Mouse (Mus musculus) midbrain, embryonic 12.5 days (tissue): ENCODE measurements around the gene Lyzl4. TPM values are rescaled to one million over a fixed set of nuclear protein-coding genes. Genes with fewer than 3 reads are reported as not detected.
A peak's percentile ranks its signal among the peaks of the same experiment; 100 is the strongest.

Experiments
- ATAC-seq: fragments of 200-750 bp; cut with Nextera tagmentation; 2 replicates; pipeline ENCODE4 v1.8.0; 2017; ENCODE audit warnings: low read depth, moderate TSS enrichment, moderate library complexity; ENCODE audit not compliant: low FRiP score
- H3K27ac ChIP-seq: fragments of 300-500 bp; sonication (generic); replicated peaks from 2 replicates; pipeline ENCODE4 v1.5.1; 2016; ENCODE audit warnings: mild to moderate bottlenecking
- H3K27me3 ChIP-seq: fragments of 300-500 bp; sonication (generic); 2 replicates; pipeline ENCODE4 v1.6.1; 2016; ENCODE audit warnings: mild to moderate bottlenecking
- H3K36me3 ChIP-seq: fragments of 300-500 bp; sonication (generic); 2 replicates; pipeline ENCODE4 v1.6.1; 2016
- H3K4me1 ChIP-seq: fragments of 300-500 bp; sonication (generic); 2 replicates; pipeline ENCODE4 v1.6.1; 2016
- H3K4me2 ChIP-seq: fragments of 300-500 bp; sonication (generic); replicated peaks from 2 replicates; pipeline ENCODE4 v1.6.1; 2016; ENCODE audit warnings: mild to moderate bottlenecking, moderate library complexity
- H3K4me3 ChIP-seq: fragments of 300-500 bp; sonication (generic); 2 replicates; pipeline ENCODE4 v1.5.1; 2016; ENCODE audit warnings: mild to moderate bottlenecking
- H3K9ac ChIP-seq: fragments of 300-500 bp; sonication (generic); replicated peaks from 2 replicates; pipeline ENCODE4 v1.6.1; 2016; ENCODE audit warnings: mild to moderate bottlenecking, moderate library complexity
- H3K9me3 ChIP-seq: fragments of 300-500 bp; sonication (generic); 2 replicates; pipeline ENCODE4 v1.6.1; 2016; ENCODE audit warnings: mild to moderate bottlenecking
- WGBS: fragments of 180-500 bp; shearing (Covaris S2); methylation state at CpG from one replicate; pipeline ENCODE4 v1.1.7; 2016; 5-methylcytosine and 5-hydroxymethylcytosine counted together
- polyA plus RNA-seq: library from polyadenylated mRNA; unstranded; fragments of >200 nt; fragmentation: Nextera tagmentation; extraction: Ambion mirVana; gene quantifications from 2 replicates; pipeline ENCODE4 v1.2.1, GENCODE M21; 2016

The Lyzl4 gene
- polyA plus RNA-seq, 1 experiment from 2014 or later = not detected

GRCm38 (mm10) chr9:121623235-121623634, 18.7 kb downstream of the Lyzl4 start:
- ATAC-seq = no peak
- H3K27me3 ChIP-seq = no peaks in the 10 kb centered on the region
- WGBS = 80% methylated on average over 4 of the region's 4 CpGs
- H3K9me3 ChIP-seq = no peaks in the 10 kb centered on the region
- no peak overlapping the region for H3K9ac ChIP-seq
- H3K27ac ChIP-seq = no peak overlapping the region
- H3K4me2 ChIP-seq = no peak overlapping the region
- H3K4me3 ChIP-seq = no peak overlapping the region
- no peaks in the 10 kb centered on the region for H3K4me1 ChIP-seq
- no peaks in the 10 kb centered on the region for H3K36me3 ChIP-seq

GRCm38 (mm10) chr9:121619441-121619840, 22.5 kb downstream of the Lyzl4 start:
- WGBS = 50% methylated on average over 7 of the region's 7 CpGs
- H3K9ac ChIP-seq = no peak overlapping the region

DNA sequence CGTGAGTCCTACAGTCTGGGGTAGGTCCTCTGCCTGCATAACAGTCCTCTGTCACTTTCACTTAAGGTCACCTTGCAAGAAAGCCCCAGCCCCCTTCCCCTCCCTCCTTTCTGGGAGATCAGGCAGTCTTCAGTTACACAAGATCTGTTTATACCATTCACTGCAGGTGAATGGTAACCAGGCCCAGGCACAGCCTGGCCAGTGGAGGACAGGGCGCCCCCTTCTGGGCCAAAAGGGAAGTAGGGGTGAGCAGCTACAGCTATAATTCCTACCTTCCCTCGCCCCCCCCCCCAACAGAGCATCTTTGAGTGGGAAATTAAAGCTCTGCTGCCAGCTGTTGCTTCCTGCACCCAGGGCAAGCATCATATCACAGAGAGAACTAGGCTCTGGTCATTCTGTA, 25.4 kb downstream of the Lyzl4 start:
- Histone ChIP-seq H3K4me1 (no peaks in the 10 kb centered on the region), H3K36me3 (no peaks in the 10 kb centered on the region), H3K4me2 (no peak overlapping the region), H3K27ac (no peak overlapping the region), H3K9me3 (no peaks in the 10 kb centered on the region), H3K4me3 (no peak overlapping the region), H3K27me3 (peaks cover 4% of the 10 kb centered on the region; the same call in 1 of the 2 replicates), H3K9ac (no peak overlapping the region)
- no peak for ATAC-seq
- 59% methylated on average over 3 of the region's 3 CpGs for WGBS

More at GRCm38 (mm10) chr9:121619441-121619840, 22.5 kb downstream of the Lyzl4 start:
- no peak overlapping the region for H3K27ac ChIP-seq
- H3K9me3 ChIP-seq = no peaks in the 10 kb centered on the region
- H3K4me1 ChIP-seq = no peaks in the 10 kb centered on the region
- H3K27me3 ChIP-seq = 0 out of 2 replicates have a peak, but pooled peaks cover 2% of the 10 kb centered on the region
- H3K36me3 ChIP-seq = no peaks in the 10 kb centered on the region
- no peak overlapping the region for H3K4me3 ChIP-seq
- ATAC-seq = no peak
- H3K4me2 ChIP-seq = no peak overlapping the region

- H3K4me2 ChIP-seq = no peak overlapping the region
- ATAC-seq = no peak
- no peaks in the 10 kb centered on the region for H3K36me3 ChIP-seq
- no peak overlapping the region for H3K4me3 ChIP-seq
- no peaks in the 10 kb centered on the region for H3K9me3 ChIP-seq
- H3K27ac ChIP-seq = no peak overlapping the region
- peaks cover 4% of the 10 kb centered on the region; the same call in 1 of the 2 replicates for H3K27me3 ChIP-seq
- no peak overlapping the region for H3K9ac ChIP-seq
- H3K4me1 ChIP-seq = no peaks in the 10 kb centered on the region
These were observed 27.6 kb downstream of the Lyzl4 start for GRCm38 (mm10) chr9:121614241-121614757.

DNA sequence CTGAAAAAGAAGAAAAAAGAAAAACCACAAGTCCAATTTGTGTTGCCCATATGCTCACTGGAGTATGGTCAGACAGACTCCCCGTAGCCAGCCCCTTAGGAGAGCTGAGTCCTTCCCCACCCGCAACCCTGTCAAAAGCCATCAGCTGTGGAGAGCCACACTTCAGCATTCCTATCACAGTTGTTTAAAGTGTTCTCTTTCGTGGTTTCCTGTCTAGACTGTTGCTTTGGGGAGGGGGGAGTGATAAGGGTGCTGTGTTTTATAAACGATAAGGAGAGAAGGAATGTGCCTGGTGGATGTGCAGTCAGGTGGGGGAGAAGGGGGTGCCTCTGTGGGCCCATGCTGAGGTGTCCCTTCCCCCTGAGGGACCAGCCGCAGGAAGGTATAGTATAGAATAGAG, 28.7 kb downstream of the Lyzl4 start:
- H3K27ac ChIP-seq = no peak overlapping the region
- H3K9me3 ChIP-seq = no peaks in the 10 kb centered on the region
- H3K4me1 ChIP-seq = no peaks in the 10 kb centered on the region
- ATAC-seq = no peak
- 79% methylated on average over 4 of the region's 5 CpGs for WGBS
- no peak overlapping the region for H3K4me3 ChIP-seq
- peaks cover 4% of the 10 kb centered on the region; the same call in 1 of the 2 replicates for H3K27me3 ChIP-seq
- H3K36me3 ChIP-seq = no peaks in the 10 kb centered on the region
- no peak overlapping the region for H3K4me2 ChIP-seq
- no peak overlapping the region for H3K9ac ChIP-seq

- no peak overlapping the region for H3K4me3 ChIP-seq
- WGBS = 83% methylated on average over 6 of the region's 6 CpGs
- no peaks in the 10 kb centered on the region for H3K36me3 ChIP-seq
- ATAC-seq = no peak
- no peak overlapping the region for H3K4me2 ChIP-seq
- H3K27me3 ChIP-seq = peaks cover 2% of the 10 kb centered on the region; the same call in 1 of the 2 replicates
- H3K27ac ChIP-seq = no peak overlapping the region
- no peaks in the 10 kb centered on the region for H3K9me3 ChIP-seq
- no peaks in the 10 kb centered on the region for H3K4me1 ChIP-seq
- no peak overlapping the region for H3K9ac ChIP-seq
These were observed 32.5 kb downstream of the Lyzl4 start for GRCm38 (mm10) chr9:121609381-121609780.

GRCm38 (mm10) chr9:121606498-121607096, 35.3 kb downstream of the Lyzl4 start:
- Histone ChIP-seq H3K36me3 (no peaks in the 10 kb centered on the region), H3K4me3 (no peak overlapping the region), H3K27ac (no peak overlapping the region), H3K9me3 (no peaks in the 10 kb centered on the region), H3K4me2 (no peak overlapping the region), H3K27me3 (no peaks in the 10 kb centered on the region), H3K9ac (no peak overlapping the region), H3K4me1 (no peaks in the 10 kb centered on the region)
- ATAC-seq = 0 out of 2 replicates have a peak, but pooled peaks have one; percentile 19
- 41% methylated on average over 1 of the region's 1 CpGs for WGBS

DNA sequence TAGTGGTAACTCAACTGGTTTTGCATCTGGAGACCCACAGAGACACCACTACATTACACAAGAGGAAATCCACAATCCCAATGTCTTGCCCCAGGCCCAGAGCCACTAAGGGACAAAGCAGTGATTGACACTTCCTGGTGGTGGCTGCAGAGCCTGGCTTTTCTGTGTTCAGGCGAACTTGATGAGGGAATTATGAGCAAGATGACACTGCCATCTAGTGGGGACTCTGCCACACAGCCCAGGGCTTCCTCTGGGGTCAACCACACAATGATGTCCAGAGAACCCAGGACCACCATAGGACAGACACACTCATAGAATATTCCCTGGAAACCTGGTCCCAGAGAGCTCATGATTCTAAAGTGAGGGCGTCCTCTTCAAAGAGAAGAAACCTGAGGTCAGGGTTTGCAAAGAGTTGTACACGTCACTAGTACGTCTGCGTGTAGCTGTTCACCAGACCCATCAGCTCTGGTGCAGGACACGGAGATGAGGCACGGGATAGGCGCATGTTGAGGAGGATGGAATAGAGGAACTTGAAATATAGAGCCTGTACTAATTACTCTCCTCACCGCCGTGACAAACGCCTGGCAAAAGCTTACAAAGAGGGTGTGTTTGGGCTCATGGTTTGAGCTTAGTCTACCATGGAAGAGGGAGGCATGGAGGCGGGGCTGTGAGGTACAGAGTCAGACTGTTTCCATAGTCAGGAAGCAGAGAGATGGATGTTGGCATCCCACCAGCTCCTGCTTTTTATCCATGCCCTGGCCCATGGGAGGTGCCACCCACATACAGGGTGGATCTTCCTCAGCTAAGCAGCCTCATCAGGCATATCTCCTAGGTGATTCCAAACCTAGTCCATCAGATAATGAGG, 36.2 kb downstream of the Lyzl4 start:
- WGBS = 59% methylated on average over 12 of the region's 12 CpGs
- Histone ChIP-seq H3K27ac (no peak overlapping the region), H3K27me3 (no peaks in the 10 kb centered on the region), H3K4me1 (no peaks in the 10 kb centered on the region), H3K36me3 (no peaks in the 10 kb centered on the region), H3K4me3 (no peak overlapping the region), H3K9ac (no peak overlapping the region), H3K4me2 (no peak overlapping the region), H3K9me3 (no peaks in the 10 kb centered on the region)
- ATAC-seq = peak; percentile 74

GRCm38 (mm10) chr9:121602381-121602780, 39.5 kb downstream of the Lyzl4 start:
- no peaks in the 10 kb centered on the region for H3K27me3 ChIP-seq
- no peak for ATAC-seq
- H3K4me3 ChIP-seq = no peak overlapping the region
- H3K4me1 ChIP-seq = 0 out of 2 replicates have a peak, but pooled peaks cover 3% of the 10 kb centered on the region
- H3K36me3 ChIP-seq = no peaks in the 10 kb centered on the region
- H3K4me2 ChIP-seq = no peak overlapping the region
- WGBS = 85% methylated on average over 2 of the region's 2 CpGs
- no peak overlapping the region for H3K9ac ChIP-seq
- no peak overlapping the region for H3K27ac ChIP-seq
- H3K9me3 ChIP-seq = no peaks in the 10 kb centered on the region

- ATAC-seq = no peak
- 45% methylated on average over 6 of the region's 6 CpGs for WGBS
These were observed 41.0 kb downstream of the Lyzl4 start for GRCm38 (mm10) chr9:121600861-121601427.

GRCm38 (mm10) chr9:121600201-121600860, 41.6 kb downstream of the Lyzl4 start:
- no peak for ATAC-seq

More at GRCm38 (mm10) chr9:121600861-121601427, 41.0 kb downstream of the Lyzl4 start:
- Histone ChIP-seq H3K9ac (no peak overlapping the region), H3K36me3 (no peaks in the 10 kb centered on the region), H3K9me3 (no peaks in the 10 kb centered on the region), H3K4me2 (no peak overlapping the region), H3K27ac (no peak overlapping the region), H3K4me1 (0 out of 2 replicates have a peak, but pooled peaks cover 3% of the 10 kb centered on the region), H3K4me3 (no peak overlapping the region), H3K27me3 (no peaks in the 10 kb centered on the region)

More at GRCm38 (mm10) chr9:121600201-121600860, 41.6 kb downstream of the Lyzl4 start:
- WGBS = 67% methylated on average over 13 of the region's 13 CpGs
- Histone ChIP-seq H3K27me3 (no peaks in the 10 kb centered on the region), H3K4me1 (0 out of 2 replicates have a peak, but pooled peaks cover 3% of the 10 kb centered on the region), H3K36me3 (no peaks in the 10 kb centered on the region), H3K4me3 (no peak overlapping the region), H3K9ac (no peak overlapping the region), H3K9me3 (no peaks in the 10 kb centered on the region), H3K4me2 (no peak overlapping the region), H3K27ac (no peak overlapping the region)
